Mouse (Mus musculus): ENCODE data around the gene 1700019D03Rik.

1700019D03Rik gene

DNA sequence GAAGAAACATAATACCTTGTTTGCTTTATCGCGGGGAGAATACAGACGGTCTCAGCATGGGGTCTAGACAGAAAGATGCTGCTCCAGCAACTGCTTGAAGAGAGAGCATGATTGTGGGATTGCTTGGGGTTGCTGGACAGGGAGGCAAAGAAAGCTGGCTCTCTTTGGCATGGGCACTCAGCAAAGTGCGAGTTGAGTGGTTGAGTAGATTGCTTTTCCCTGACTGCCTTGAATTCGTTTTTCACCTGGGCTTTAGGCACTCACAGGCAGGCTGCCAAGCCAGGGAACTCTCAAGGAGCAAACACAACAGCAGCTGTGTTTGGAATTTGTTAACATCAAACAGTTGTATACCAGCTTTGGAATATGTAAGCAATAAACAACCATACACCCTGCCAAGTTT lies at the start of gene 1700019D03Rik:
TSS of gene 1700019D03Rik (minus strand) at position 101 of the 400 bp plus-strand sequence.
- DNase-seq: no peak

DNA sequence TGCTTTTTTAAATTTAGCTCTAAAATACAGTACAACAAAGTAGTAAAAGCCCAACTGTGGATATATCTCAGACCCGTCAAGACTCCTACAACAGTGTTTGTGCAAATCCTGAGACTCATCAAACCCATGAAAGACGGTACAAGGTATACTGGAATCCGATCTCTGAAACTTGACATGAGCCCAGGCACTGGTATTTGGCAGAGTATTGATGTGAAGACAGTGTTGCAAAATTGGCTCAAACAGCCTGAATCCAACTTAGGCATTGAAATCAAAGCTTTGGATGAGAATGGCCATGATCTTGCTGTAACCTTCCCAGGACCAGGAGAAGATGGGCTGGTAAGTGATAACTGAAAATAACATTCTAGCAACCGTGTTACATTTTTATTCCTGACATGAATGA lies 43.9 kb upstream of the 1700019D03Rik start:
- no peak for DNase-seq

DNA sequence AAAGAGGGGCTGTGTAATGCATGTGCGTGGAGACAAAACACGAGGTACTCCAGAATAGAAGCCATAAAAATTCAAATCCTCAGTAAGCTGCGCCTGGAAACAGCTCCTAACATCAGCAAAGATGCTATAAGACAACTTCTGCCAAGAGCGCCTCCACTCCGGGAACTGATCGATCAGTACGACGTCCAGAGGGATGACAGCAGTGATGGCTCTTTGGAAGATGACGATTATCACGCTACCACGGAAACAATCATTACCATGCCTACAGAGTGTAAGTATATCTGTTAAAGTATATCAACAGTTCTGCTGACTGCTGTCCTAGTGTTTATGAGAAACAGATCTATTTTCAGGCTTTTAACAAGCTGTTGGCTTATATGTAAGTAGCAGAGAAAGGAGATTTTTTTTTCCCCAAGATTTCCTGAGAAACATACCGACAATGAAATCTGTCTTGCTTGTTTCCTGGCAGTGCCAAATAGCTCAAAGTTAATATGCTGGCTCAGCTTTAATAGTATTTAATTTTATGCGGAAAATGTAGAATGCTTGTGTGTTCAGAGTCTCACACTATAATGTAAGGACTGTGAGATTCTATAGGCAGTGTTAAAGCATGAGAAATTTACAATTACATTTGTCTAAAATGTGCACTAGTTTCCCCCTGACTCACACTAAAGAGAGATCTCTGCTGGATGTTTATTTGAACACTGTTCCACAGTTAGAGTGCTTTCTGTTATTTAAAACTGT lies 42.1 kb upstream of the 1700019D03Rik start:
- DNase-seq: no peak

DNA sequence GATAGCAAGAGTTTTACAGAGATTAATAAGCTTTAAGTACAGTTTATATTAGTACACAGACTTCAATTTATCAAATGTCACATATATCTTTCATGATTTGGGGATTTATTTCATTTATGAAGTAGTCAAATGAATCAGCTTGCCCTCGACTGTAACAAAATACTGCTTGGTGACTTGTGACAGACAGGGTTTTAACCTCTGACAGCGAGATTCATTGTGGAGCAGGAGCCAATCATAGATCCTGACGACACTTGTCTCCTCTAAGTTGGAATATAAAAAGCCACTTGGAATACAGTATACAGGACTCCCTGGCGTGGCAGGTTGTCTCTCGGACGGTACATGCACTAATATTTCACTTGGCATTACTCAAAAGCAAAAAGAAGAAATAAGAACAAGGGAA lies 41.4 kb upstream of the 1700019D03Rik start, which contains the start of gene Mstn:
TSS of gene Mstn (plus strand) at position 301 of the 400 bp plus-strand sequence.
- DNase-seq: no peak

DNA sequence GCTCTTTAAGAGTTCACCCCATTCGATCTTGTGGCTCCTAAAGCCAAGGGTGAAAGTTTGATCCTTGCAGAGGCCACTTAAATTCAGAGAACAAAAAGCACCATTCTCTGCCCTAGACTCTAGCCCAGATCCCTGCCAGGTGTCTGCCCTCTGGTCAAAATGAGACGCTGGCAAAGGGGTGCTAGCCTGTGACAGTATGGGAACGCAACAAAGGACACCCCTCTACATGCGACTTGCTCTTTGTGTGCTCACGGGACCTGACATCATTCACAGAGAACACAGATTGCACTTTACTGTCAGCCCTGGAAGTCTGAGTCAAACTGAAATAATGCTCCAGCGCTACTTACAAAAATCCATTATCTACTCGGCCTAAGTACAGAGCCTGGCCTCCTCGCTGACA lies 40.5 kb upstream of the 1700019D03Rik start:
- no peak for DNase-seq

DNA sequence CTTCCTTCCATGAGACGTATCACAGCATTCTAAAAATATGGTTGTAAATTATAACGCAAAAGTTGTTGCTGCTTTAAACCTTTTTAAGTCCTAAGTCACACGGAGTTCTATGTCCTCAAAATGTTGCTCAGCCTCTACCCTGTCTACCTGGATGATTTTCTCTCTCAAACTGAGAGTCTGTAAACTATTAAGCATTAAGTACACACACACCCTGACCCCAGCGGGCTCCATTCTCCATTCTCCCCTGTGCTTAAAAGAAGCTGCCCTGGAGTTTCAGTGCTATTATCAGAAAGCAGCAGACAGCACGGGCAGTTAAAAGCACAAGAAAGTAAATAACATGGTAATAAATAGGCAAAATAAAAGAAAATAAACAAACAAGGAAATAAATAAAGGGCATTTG lies 39.1 kb upstream of the 1700019D03Rik start:
- no peak for DNase-seq

DNA sequence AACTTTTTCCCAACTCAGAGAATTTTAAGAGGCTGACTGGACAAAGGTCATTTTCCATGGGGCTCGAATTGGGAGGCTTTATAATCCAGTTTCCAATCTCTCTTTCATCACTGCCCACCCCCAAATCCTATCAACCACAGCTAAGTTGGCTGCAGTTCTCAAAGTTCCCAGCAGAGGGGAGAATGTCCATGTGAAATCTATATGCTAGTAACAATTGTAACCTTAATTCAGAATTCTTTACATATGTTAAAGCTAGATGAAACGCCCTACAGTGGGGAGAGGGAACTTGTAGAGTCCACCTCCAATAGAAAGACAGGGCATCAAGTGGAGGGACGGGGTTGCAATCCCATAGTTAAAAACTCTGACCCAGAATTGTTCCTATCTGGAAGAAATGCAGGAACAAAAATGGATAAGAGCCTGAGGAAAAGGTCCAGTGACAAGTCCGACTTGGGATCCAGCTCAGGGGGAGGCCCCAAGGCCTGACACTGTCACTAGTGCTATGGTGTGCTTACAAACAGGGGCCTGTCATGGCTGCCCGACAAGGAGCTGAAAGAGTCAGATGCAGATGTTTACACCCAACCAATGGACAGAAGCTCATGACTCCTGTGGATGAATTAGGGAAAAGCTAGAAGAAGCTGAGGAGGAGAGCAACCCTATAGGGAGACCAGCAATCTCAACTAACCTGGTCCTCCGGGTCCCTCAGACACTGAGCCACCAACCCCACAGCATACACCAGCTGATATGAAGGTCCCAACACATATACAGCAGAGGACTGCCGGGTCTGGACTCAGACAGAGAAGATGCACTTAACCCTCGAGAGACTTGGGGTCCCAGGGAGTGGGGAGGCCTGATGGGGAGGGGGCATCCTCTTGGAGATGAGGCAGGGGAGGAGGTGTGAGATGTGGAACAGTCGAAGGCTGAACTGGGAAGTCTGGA lies 33.4 kb upstream of the 1700019D03Rik start:
- peak; percentile 34 for DNase-seq

DNA sequence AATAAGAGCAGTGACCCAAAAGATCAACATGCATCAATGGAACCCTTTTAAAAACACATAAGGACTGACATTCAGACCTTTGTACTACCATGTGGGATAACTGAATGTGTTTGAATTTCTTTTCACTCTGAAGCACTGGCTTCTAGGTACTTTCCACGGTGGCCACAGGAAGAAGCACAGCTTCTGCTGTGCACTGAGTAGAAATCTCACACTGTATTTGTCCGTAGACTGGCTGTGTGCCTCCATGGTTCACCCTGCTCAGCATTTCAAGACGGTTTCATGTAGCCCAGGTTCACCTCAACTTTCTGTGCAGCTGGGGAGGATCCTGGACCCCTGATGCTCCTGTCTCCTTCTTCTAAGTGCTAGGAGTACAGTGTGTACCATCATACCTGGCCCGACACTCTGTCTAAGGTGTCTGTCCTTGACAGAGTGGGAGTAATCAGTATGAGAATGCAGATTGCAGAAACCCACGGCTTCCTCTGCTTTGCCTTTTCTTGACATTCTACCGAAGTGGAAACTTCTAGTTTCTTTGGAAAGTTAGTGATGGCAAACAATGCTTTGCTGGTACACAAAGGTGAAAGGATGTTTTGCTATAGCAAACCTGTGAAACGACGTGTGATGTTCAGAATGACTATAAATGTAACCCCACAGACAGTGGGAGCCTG lies 29.9 kb upstream of the 1700019D03Rik start:
- DNase-seq: no peak

DNA sequence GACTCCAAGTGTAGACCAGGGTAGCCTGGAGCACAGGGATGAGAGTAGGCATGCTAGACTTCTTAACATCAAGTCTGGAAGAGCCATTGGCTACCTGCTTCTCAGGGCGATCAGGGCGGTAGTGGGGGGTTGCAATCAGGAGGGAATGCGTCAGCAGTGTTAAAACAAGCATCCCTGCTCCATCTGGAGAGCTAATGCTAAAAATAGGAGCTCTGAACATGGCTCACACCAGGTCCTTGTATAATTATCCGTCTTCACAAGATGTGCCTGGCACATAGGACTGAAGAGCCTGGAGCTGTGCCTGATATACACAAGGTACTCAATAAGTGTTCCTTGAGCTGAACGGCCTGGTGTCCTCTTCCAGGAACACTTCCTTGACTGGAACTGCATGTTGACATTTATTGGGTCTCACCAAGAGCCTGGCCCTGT lies 17.5 kb upstream of the 1700019D03Rik start:
- DNase-seq: peak; percentile 62

DNA sequence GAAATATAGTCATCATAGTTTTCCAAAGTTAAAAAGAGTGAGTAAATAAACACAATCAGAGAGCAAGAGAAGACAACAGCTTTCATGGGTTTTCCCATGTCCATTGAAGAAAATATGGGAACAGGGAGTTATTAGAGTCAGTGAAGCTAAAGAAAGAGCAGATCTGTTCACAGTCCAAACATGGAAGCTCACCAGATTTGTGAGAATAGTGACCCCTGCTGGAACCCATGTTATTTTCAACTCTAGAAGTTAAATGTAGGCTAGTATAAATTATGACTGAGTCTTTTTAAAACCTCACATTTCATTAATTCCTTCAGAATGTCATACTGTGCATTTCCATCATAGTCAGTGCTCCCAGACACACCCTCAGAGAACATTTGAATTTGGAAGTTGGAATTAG lies 12.6 kb upstream of the 1700019D03Rik start:
- no peak for DNase-seq

DNA sequence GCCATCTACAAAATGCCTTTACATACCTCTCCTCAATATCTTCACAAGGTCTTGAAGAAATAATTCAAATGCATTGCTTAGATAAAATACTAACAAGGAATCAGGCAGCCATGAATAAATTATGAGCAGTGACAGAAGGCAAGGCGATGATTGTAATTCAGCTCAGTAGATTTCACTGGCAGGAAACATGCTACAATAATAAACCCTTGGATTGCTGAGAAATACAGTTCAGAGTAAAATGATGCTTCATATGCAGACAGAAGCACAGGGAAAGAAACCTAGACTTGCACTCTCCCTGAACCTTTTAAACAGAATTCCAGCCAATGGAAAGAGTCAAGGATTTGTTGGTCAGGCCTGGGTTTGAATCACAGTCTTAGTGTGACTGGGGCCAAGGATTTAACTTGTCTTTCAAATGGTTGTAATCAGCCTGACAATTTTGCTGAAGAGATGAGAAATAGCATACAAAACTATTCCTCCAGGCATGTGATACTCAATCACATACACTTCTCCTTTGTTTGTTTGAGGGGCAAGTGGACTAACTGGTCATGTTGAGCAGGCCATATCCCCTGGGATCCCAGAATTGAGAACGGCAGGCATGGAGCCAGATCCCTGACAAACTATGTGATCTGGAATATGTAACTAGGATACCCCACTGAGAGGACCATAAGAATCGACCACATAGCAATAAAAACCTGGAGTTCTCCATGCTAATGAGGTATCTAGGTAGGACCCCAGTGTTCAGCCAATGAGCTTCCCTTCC lies 1.1 kb downstream of the 1700019D03Rik start:
- DNase-seq: no peak

DNA sequence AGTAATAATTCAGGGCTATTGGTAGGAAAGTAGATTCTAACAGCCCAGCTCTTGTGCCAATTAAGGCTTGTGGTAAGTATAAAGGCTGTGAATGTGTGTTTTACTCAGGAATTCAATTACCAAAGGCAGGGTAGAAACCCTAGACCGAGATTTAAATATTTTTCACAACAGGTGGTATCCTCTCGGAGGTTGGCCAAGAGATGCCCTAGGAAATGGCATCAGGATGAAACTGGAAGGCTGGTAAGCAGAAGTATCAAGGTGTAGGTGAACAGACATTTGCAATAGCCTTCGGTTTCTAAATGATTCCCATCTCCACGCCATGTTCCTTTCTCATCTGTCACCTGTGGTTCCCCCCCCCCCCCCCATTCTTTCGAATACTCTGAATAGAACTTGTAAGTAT lies 4.4 kb downstream of the 1700019D03Rik start:
- no peak for DNase-seq

DNA sequence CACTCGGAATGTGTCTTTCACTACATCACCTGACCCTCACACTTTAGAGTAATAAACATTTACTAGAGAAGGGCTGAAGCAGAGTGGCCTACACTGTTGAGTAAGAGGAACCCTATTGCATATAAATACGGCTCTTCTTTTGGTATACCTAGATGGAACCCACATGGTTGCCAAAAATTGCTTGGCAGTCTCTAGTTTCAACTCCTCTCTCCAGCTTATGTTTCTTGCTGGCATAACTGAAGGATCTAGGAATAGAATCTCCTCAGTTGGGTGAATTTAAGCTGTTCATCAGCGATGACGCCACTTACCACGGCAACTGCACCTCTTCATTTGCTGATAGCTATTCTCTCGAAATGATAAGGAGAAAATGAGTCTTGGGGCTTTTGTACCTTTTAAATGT lies 5.3 kb downstream of the 1700019D03Rik start:
- no peak for DNase-seq

DNA sequence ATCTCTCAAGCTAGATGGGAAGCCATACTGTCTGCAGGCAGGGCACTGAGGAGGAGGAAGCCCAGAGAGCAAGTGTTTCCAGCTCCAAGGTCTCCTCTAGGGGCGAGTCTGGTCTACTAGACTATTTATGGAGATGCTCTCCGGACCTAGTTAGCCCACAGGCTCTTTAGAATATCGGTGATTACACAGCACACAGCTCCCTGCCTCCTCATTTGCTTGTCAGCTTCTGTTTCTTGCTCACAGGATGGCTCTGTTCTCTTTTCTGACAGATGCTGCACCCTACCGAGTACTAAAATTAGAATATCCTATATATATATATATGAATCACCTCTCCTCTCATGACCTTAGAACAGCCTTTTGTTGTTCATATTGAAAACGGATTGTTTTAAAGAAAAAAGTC lies 33.3 kb downstream of the 1700019D03Rik start:
- peak; percentile 66 for DNase-seq

DNA sequence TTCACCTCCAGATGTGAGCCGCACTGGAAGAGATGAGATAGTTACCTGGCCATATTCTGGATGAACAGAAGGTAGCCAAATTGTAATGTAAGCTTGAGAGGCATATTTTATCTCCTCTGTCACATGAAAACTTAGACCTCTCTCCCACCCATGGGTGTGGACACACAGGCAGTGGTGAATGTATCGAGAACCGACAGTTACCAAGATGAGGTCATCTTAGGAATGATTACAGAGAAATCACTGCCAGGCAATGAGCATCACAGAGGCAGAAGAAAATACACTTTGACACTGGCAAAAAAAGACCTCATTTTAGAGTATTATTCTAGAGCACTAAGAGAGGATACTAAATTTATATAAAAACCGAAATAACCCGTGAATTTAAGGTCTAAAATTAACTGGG lies 46.8 kb downstream of the 1700019D03Rik start:
- no peak for DNase-seq

DNA sequence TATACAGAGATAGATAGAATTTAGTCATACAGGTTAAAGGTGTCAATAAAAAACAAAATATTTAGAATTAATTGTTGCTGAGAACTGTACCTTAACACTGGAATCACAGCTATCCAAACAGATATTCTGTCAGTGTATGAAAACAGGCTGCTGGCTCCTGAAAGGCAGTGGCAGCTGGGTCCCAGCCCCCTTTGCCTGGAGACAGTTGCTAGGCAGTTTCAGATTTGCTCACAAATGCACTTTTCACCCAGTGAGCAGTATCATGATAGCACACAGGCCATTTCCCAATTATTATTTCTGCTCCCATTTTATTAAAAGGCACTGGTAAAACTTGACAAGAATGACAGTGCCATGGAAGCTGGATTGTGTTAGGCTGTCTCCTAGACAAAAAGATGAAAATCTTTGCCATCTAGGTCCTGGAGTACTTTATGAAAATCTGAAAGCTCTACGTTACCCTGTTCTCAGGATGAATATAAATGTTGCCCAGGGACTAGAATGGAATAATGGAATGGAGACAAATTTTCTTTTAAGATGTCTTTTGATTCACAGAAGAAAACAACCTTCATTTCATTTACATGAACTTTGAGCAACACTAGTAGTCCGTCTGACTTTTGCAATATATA lies 48.0 kb downstream of the 1700019D03Rik start:
- no peak for DNase-seq

DNA sequence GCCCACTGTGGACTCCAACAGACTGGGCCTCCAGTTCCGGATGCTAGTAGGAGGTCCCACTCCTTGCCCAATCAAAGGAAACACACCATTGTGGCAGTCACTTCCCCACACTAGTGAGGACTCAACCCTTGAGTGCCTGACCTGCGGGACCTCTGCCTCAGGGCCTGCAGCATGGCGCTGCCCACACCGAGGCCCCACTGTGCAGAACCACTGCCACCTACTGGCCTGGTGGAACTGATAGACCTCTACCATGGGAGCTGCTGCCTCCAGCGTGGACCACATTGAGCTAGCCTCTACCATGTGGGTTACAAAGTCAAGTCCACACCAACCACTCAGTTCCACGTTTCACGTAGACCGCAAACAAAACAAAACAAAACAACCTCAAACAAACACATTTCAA lies 55.4 kb downstream of the 1700019D03Rik start:
- no peak for DNase-seq

DNA sequence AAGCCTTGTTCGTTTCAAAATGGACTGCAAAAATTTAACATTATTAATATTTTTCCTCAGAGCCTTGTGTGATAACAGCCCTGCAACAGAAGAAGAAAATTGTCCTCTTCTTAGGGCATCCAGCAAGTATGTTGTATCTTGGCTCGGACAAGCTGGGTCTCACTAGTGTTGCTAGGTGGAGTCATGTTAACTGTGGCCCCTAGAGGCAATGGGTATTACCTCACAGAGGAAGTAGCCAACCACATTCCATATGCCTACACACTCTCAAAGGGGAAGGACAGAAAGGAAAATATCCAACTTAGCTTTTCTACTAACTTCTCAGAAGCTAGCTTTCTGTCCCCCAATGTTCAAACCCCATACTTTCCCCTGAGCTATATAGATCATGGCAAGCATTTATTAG lies 56.9 kb downstream of the 1700019D03Rik start:
- DNase-seq: no peak

DNA sequence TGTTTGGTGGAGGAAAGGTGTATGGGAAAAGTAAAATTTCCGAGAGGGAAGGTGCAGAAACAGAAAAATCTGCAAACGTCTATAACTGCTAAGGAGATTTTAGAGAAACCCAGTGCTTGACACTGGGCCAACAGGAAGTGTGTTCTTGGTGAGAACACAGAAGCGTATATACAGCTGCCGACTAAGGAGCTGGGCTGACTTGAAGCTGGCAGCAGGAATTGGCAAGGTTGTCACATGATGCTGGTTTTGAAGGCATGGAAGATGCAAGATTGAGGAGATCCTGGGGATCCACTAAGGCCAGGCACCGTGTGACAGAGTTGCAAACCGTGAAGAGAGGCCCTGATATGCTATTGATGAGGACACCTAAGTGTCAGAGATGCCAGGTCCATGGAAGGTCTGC lies 59.8 kb downstream of the 1700019D03Rik start:
- DNase-seq: no peak

DNA sequence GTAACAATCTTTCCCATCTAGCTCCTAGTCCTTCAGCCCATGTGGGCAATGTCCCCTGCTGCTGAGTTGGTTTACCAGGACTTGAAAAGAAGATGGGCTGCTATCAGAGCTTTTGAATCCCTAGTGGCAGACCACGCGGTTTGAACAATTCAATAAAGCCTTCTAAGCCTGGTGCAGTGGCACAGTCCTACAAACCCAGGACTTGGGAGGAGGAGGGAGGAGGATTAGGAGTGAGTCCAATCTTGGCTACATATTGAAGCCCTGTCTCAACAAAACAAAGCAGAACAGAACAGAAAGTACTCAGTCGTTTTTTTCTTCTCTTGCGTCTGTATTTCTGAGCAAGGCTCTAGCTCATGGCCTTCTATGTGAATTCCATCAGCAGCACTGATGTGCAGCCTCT lies 63.2 kb downstream of the 1700019D03Rik start:
- no peak for DNase-seq

DNA sequence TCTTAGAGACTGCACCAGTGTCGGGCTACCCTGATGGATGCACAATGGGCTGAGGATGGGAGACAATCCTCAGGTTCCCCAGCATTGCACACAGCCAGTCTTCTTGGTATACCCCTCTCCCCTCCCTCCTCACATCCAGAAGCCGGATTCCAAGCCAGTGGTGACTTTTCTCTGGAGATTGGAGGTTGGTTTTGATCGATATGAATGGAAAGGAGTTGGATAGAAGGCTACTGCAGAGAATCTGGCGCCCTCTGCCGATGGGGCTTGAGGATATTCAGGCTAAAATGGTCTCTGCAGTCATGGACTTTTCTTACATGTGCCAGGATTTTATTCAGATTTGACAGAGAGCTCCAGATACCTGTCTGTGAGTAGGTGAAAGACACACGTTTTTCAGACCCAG lies 64.9 kb downstream of the 1700019D03Rik start:
- peak; percentile 46 for DNase-seq

DNA sequence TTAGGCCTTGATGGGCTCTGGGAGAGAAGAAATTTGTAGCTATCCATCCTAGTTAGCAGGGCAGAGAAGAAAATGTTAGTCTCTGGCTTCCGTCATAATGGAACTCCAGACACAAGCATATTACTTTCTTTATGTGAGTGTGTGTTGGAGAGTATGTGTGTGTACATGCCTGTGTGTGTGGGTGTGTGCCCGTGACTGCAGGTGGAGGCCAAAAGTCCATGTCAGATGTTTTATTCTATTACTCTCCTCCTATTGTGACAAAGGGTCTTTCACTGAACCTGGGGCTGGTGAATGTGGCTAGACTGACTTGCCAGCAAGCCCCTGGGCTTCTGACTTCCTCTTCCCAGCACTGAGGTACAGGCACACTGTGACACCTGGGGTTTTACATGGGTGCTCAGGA lies 65.5 kb downstream of the 1700019D03Rik start:
- no peak for DNase-seq

Measured in cerebellum, adult 9-11 months (tissue).